Mouse (Mus musculus): ENCODE measurements around the gene Alg12.

DNA sequence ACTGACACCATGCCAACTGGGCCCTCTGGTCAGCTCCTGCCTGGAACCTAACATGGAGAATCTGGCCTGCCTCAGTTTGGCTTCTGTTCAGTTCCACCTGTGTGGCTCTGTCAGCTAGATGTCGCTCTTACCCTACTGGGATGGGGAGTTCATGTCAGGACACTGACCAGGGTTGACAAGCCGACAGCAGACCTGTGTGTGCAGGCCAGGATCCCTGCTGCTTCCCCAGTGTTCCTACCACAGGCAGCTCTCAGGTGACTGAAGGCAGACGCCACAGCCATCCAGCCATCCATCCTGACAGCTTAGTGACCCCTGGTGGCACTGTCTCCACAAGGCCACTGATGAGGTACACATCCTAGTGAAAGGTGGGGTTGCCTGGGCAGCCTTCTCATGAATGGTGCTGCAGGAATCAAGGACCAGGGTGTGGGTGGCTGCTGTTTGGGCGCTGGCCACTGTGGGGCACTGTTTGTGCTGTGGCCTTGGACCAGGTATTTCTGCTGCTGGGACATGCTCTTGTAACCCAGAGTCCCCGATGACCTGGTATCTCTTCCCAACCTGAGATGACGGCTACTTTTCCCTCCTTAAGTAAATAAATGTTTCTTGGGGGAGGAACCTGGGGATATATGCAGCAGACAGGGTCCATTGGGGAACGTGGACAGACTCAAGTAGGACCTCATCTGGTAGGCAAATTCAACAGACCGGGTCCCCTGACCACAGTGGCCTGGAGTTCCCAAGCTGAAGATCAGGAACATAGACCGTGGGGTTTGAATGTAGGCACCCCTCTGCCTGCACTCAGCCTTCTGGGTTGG lies 9.1 kb upstream of the Alg12 start:
- TF ChIP-seq CTCF (IDR thresholded peaks at IDR 0.05; ENCODE audit: insufficient read depth, low read depth, low read length) (no peak), POLR2A (IDR thresholded peaks at IDR 0.05; ENCODE audit: insufficient read depth, low read depth, low read length) (no peak)

All from olfactory bulb, adult 2 months (tissue).